8 mouse cellular contexts compared by ENCODE assay signal in genomic region chr2:71056115-71056835, GRCm38 (mm10). TPM values are rescaled to one million over a fixed set of nuclear protein-coding genes. Genes with fewer than 3 reads are reported as not detected.
DNase-seq lines count a peak whose midpoint lies in the region; ATAC-seq and TF ChIP-seq lines count a peak whose summit lies in the region.

No protein-coding gene starts in this region.

- TF ChIP-seq CTCF in lung, postnatal 0 days (IDR thresholded peaks at IDR 0.05): no peak; the same call in none of the 2 replicates
- peak; percentile 15; the same call in 1 of the 2 replicates for TF ChIP-seq CTCF in small intestine, adult 2 months (IDR thresholded peaks at IDR 0.05; ENCODE audit: extremely low read depth, insufficient read length, insufficient replicate concordance, low read depth, low read length)

- peak overlapping the region; percentile 89 for H3K9ac ChIP-seq in lung, postnatal 0 days (replicated peaks; ENCODE audit: low read depth)
- peak overlapping the region; percentile 89 for H3K9ac ChIP-seq in embryonic facial prominence, embryonic 14.5 days (ENCODE audit: low read depth, low read length)

- H3K27ac ChIP-seq in lung, postnatal 0 days (ENCODE audit: low read length): peak overlapping the region; percentile 96
- peak overlapping the region; percentile 95 for H3K27ac ChIP-seq in embryonic facial prominence, embryonic 14.5 days (replicated peaks; ENCODE audit: low read depth, low read length)
- peak overlapping the region; percentile 88 for H3K27ac ChIP-seq in limb, embryonic 10.5 days
- peak overlapping the region; percentile 98 for H3K27ac ChIP-seq in small intestine, adult 2 months (ENCODE audit: insufficient read depth, low read depth, low read length)

- H3K4me2 ChIP-seq in lung, postnatal 0 days (replicated peaks; ENCODE audit: low read depth, low read length): peak overlapping the region; percentile 94
- H3K4me2 ChIP-seq in embryonic facial prominence, embryonic 14.5 days (ENCODE audit: low read depth, low read length): peak overlapping the region; percentile 79

- no peak for ATAC-seq in lung, postnatal 0 days
- no peak for ATAC-seq in embryonic facial prominence, embryonic 14.5 days (ENCODE audit: low read depth)

- TF ChIP-seq EP300 in lung, postnatal 0 days (IDR thresholded peaks at IDR 0.05): no peak

- no peaks in the 10 kb centered on the region for H3K36me3 ChIP-seq in lung, postnatal 0 days (ENCODE audit: insufficient read depth, low read length)
- peaks cover 26% of the 10 kb centered on the region for H3K36me3 ChIP-seq in embryonic facial prominence, embryonic 14.5 days (ENCODE audit: control insufficient read depth, insufficient read depth, low read length)
- H3K36me3 ChIP-seq in limb, embryonic 10.5 days: peaks cover 20% of the 10 kb centered on the region
- H3K36me3 ChIP-seq in small intestine, adult 2 months (ENCODE audit: control insufficient read depth, insufficient read depth, low read length): peaks cover 4% of the 10 kb centered on the region

- no peak for TF ChIP-seq POLR2A in small intestine, adult 2 months (IDR thresholded peaks at IDR 0.05; ENCODE audit: low read depth, low read length)

- no peak for DNase-seq in lung, postnatal 0 days (ENCODE audit: low spot score)
- no peak for DNase-seq in lung, postnatal 36 days
- DNase-seq in embryonic facial prominence, embryonic 14.5 days (ENCODE audit: low spot score): peak; percentile 73
- no peak for DNase-seq in limb, embryonic 10.5 days (ENCODE audit: low spot score)
- no peak for DNase-seq in adrenal gland, adult (ENCODE audit: inconsistent age in 2 of 2, low spot score in 1 of 2)
- no peak for DNase-seq in cerebellum, adult 18-20 months
- no peak for DNase-seq in kidney, adult 18-20 months

- no peaks in the 10 kb centered on the region for H3K4me1 ChIP-seq in lung, postnatal 0 days (ENCODE audit: insufficient read depth, low read depth, low read length)
- H3K4me1 ChIP-seq in embryonic facial prominence, embryonic 14.5 days (ENCODE audit: control insufficient read depth, insufficient read depth, low read length): peaks cover 9% of the 10 kb centered on the region
- peaks cover 6% of the 10 kb centered on the region; the same call in 1 of the 2 replicates for H3K4me1 ChIP-seq in limb, embryonic 10.5 days
- no peaks in the 10 kb centered on the region for H3K4me1 ChIP-seq in small intestine, adult 2 months (ENCODE audit: control insufficient read depth, insufficient read depth, insufficient read length, low read length)

- no peaks in the 10 kb centered on the region for H3K27me3 ChIP-seq in lung, postnatal 0 days (replicated peaks; ENCODE audit: insufficient read depth, low read length)
- no peaks in the 10 kb centered on the region for H3K27me3 ChIP-seq in embryonic facial prominence, embryonic 14.5 days (replicated peaks; ENCODE audit: control insufficient read depth, insufficient read depth, low read length)
- H3K27me3 ChIP-seq in limb, embryonic 10.5 days (ENCODE audit: low read depth, poor library complexity, severe bottlenecking): no peaks in the 10 kb centered on the region
- no peaks in the 10 kb centered on the region for H3K27me3 ChIP-seq in small intestine, adult 2 months (ENCODE audit: control insufficient read depth, insufficient read depth, low read length)

- 9% methylated on average over 21 of the region's 21 CpGs for WGBS in lung, postnatal 0 days
- 12% methylated on average over 21 of the region's 21 CpGs for WGBS in embryonic facial prominence, embryonic 14.5 days
- 14% methylated on average over 21 of the region's 21 CpGs for WGBS in limb, embryonic 10.5 days
- WGBS in small intestine, adult 2 months: 9% methylated on average over 21 of the region's 21 CpGs

- H3K9me3 ChIP-seq in lung, postnatal 0 days (ENCODE audit: low read length): no peaks in the 10 kb centered on the region
- no peaks in the 10 kb centered on the region for H3K9me3 ChIP-seq in embryonic facial prominence, embryonic 14.5 days (ENCODE audit: control insufficient read depth, low read length)
- H3K9me3 ChIP-seq in limb, embryonic 10.5 days (replicated peaks): no peaks in the 10 kb centered on the region

- H3K4me3 ChIP-seq in lung, postnatal 0 days (ENCODE audit: low read depth, low read length): peak overlapping the region; percentile 81
- peak overlapping the region; percentile 93 for H3K4me3 ChIP-seq in embryonic facial prominence, embryonic 14.5 days (ENCODE audit: low read depth, low read length)
- peak overlapping the region; percentile 67 for H3K4me3 ChIP-seq in limb, embryonic 10.5 days
- H3K4me3 ChIP-seq in small intestine, adult 2 months (ENCODE audit: low read depth, low read length): peak overlapping the region; percentile 82

RNA-seq across cellular contexts. Expression of gene Mettl8, which starts 0.9 kb away (rescaled TPM):
- 8.6 and 8.7 TPM in 2 replicates for polyA plus RNA-seq in lung, postnatal 0 days (2015; fragmentation: Nextera tagmentation; extraction: Ambion mirVana)
- polyA plus RNA-seq in embryonic facial prominence, embryonic 14.5 days (2014; fragmentation: Nextera tagmentation; extraction: Ambion mirVana): 14.9 and 16.5 TPM in 2 replicates
- 22.9 and 23.1 TPM in 2 replicates for polyA plus RNA-seq in limb, embryonic 10.5 days (2016; fragmentation: Nextera tagmentation; extraction: Ambion mirVana)
- polyA plus RNA-seq in small intestine, adult 2 months (2012; rRNA removed): 0.88 and 1.4 TPM in 2 replicates

RNA-seq across cellular contexts. Expression of gene Dcaf17, which starts 1.1 kb away (rescaled TPM):
- polyA plus RNA-seq in lung, postnatal 0 days (2015; fragmentation: Nextera tagmentation; extraction: Ambion mirVana): 25.1 and 26.6 TPM in 2 replicates
- 22.0 and 23.8 TPM in 2 replicates for polyA plus RNA-seq in embryonic facial prominence, embryonic 14.5 days (2014; fragmentation: Nextera tagmentation; extraction: Ambion mirVana)
- 30.6 and 31.1 TPM in 2 replicates for polyA plus RNA-seq in limb, embryonic 10.5 days (2016; fragmentation: Nextera tagmentation; extraction: Ambion mirVana)
- polyA plus RNA-seq in small intestine, adult 2 months (2012; rRNA removed): 1.8 and 2.1 TPM in 2 replicates
